In genomic region chr2:75385551-75386263, GRCm38 (mm10) we compare ENCODE assay signal across 19 mouse cellular contexts.
DNase-seq lines count a peak whose midpoint lies in the region; ATAC-seq lines count a peak whose summit lies in the region.
"Had no signal": no experiment of that assay in that cellular context is flagged by ENCODE, and none has a peak within 500 bp of the region (broad histone marks: within the 10 kb centered on the region; RNA-seq: fewer than 3 reads in every experiment).

No protein-coding gene starts in this region.

- 0 out of 2 replicates have a peak overlapping the region, but pooled peaks have one; percentile 45 for H3K27ac ChIP-seq in hindbrain, embryonic 16.5 days (ENCODE audit: low read depth, low read length)
- no peak overlapping the region for H3K27ac ChIP-seq in hindbrain, embryonic 11.5 days (ENCODE audit: low read depth, low read length)
- H3K27ac ChIP-seq in forebrain, embryonic 14.5 days (ENCODE audit: low read depth, low read length), result peak overlapping the region; percentile 49
- H3K27ac ChIP-seq in limb, embryonic 10.5 days, result peak overlapping the region; percentile 43; the same call in 1 of the 2 replicates
- H3K27ac ChIP-seq in midbrain, embryonic 16.5 days (ENCODE audit: low read length), result peak overlapping the region; percentile 58
- no peak overlapping the region for H3K27ac ChIP-seq in kidney, embryonic 14.5 days (ENCODE audit: low read depth, low read length)
- H3K27ac ChIP-seq: embryonic facial prominence, embryonic 13.5 days; heart, embryonic 10.5 days; liver, embryonic 14.5 days; lung, embryonic 15.5 days; stomach, embryonic 15.5 days had no signal

- H3K4me1 ChIP-seq in hindbrain, embryonic 16.5 days (ENCODE audit: control insufficient read depth, insufficient read depth, low read depth, low read length), result no peaks in the 10 kb centered on the region; the same call in 1 of the 2 replicates
- no peaks in the 10 kb centered on the region for H3K4me1 ChIP-seq in hindbrain, embryonic 11.5 days (replicated peaks; ENCODE audit: control insufficient read depth, insufficient read depth, low read length)
- H3K4me1 ChIP-seq in forebrain, embryonic 14.5 days (ENCODE audit: control insufficient read depth, insufficient read depth, low read length), result peaks cover 4% of the 10 kb centered on the region
- peaks cover 35% of the 10 kb centered on the region for H3K4me1 ChIP-seq in limb, embryonic 10.5 days
- H3K4me1 ChIP-seq in midbrain, embryonic 16.5 days (ENCODE audit: control insufficient read depth, insufficient read depth, low read length), result peaks cover 16% of the 10 kb centered on the region
- H3K4me1 ChIP-seq in kidney, embryonic 14.5 days (ENCODE audit: control insufficient read depth, insufficient read depth, low read length), result no peaks in the 10 kb centered on the region
- H3K4me1 ChIP-seq: heart, embryonic 10.5 days; lung, embryonic 15.5 days; stomach, embryonic 15.5 days had no signal

- H3K9me3 ChIP-seq in hindbrain, embryonic 16.5 days (ENCODE audit: control insufficient read depth, low read length), result no peaks in the 10 kb centered on the region
- no peaks in the 10 kb centered on the region for H3K9me3 ChIP-seq in hindbrain, embryonic 11.5 days (ENCODE audit: control insufficient read depth, low read length)
- H3K9me3 ChIP-seq in forebrain, embryonic 14.5 days (replicated peaks; ENCODE audit: control insufficient read depth, low read length), result no peaks in the 10 kb centered on the region
- H3K9me3 ChIP-seq in limb, embryonic 10.5 days (replicated peaks), result no peaks in the 10 kb centered on the region
- no peaks in the 10 kb centered on the region for H3K9me3 ChIP-seq in midbrain, embryonic 16.5 days (replicated peaks; ENCODE audit: control insufficient read depth, low read length, poor library complexity, severe bottlenecking)
- no peaks in the 10 kb centered on the region for H3K9me3 ChIP-seq in kidney, embryonic 14.5 days (ENCODE audit: control insufficient read depth, low read length)
- H3K9me3 ChIP-seq: embryonic facial prominence, embryonic 13.5 days; heart, embryonic 10.5 days; lung, embryonic 15.5 days; stomach, embryonic 15.5 days had no signal

- WGBS in hindbrain, embryonic 16.5 days, result 49% methylated on average over 7 of the region's 7 CpGs
- 72% methylated on average over 7 of the region's 7 CpGs for WGBS in hindbrain, embryonic 11.5 days
- 38% methylated on average over 7 of the region's 7 CpGs for whole genome bisulfite sequencing in forebrain, embryonic 14.5 days
- WGBS in limb, embryonic 10.5 days, result 53% methylated on average over 7 of the region's 7 CpGs
- 22% methylated on average over 7 of the region's 7 CpGs for WGBS in midbrain, embryonic 16.5 days
- 62% methylated on average over 7 of the region's 7 CpGs for WGBS in kidney, embryonic 14.5 days

- H3K27me3 ChIP-seq in hindbrain, embryonic 16.5 days (replicated peaks; ENCODE audit: control insufficient read depth, insufficient read depth, low read length), result no peaks in the 10 kb centered on the region
- H3K27me3 ChIP-seq in hindbrain, embryonic 11.5 days (ENCODE audit: control insufficient read depth, insufficient read depth, low read length), result no peaks in the 10 kb centered on the region
- H3K27me3 ChIP-seq in forebrain, embryonic 14.5 days (replicated peaks; ENCODE audit: control insufficient read depth, insufficient read depth, low read length), result no peaks in the 10 kb centered on the region
- no peaks in the 10 kb centered on the region for H3K27me3 ChIP-seq in limb, embryonic 10.5 days (ENCODE audit: low read depth, poor library complexity, severe bottlenecking)
- no peaks in the 10 kb centered on the region for H3K27me3 ChIP-seq in midbrain, embryonic 16.5 days (ENCODE audit: control insufficient read depth, insufficient read depth, low read depth, low read length)
- H3K27me3 ChIP-seq in kidney, embryonic 14.5 days (ENCODE audit: control insufficient read depth, insufficient read depth, low read length), result no peaks in the 10 kb centered on the region
- H3K27me3 ChIP-seq: embryonic facial prominence, embryonic 13.5 days; lung, embryonic 15.5 days; stomach, embryonic 15.5 days had no signal

- no peak overlapping the region for H3K9ac ChIP-seq in hindbrain, embryonic 16.5 days (ENCODE audit: low read depth, low read length)
- H3K9ac ChIP-seq in hindbrain, embryonic 11.5 days (ENCODE audit: low read depth, low read length), result no peak overlapping the region
- H3K9ac ChIP-seq in forebrain, embryonic 14.5 days (ENCODE audit: low read length), result no peak overlapping the region
- no peak overlapping the region for H3K9ac ChIP-seq in midbrain, embryonic 16.5 days (ENCODE audit: low read depth, low read length)
- no peak overlapping the region for H3K9ac ChIP-seq in kidney, embryonic 14.5 days (ENCODE audit: low read depth, low read length)
- H3K9ac ChIP-seq: embryonic facial prominence, embryonic 13.5 days; liver, embryonic 14.5 days; lung, embryonic 15.5 days; stomach, embryonic 15.5 days had no signal

- no peak for DNase-seq in hindbrain, embryonic 11.5 days (ENCODE audit: low spot score)
- peak; percentile 44 for DNase-seq in forebrain, embryonic 14.5 days (ENCODE audit: low spot score)
- DNase-seq in limb, embryonic 10.5 days (ENCODE audit: low spot score), result no peak
- DNase-seq in layer of hippocampus, postnatal 25 days (ENCODE audit: extremely low spot score in 1 of 2, low spot score in 1 of 2), result no peak
- no peak for DNase-seq in gastrocnemius, postnatal 10 days
- DNase-seq: cerebellum, adult 8-10 months; kidney, adult 9 months; kidney, postnatal 4 days; layer of hippocampus, adult 9-11 months; right cerebral cortex, postnatal 25 days; thymus, adult 18-20 months had no signal

- no peaks in the 10 kb centered on the region for H3K36me3 ChIP-seq in hindbrain, embryonic 16.5 days (ENCODE audit: control insufficient read depth, insufficient read depth, low read length)
- H3K36me3 ChIP-seq in hindbrain, embryonic 11.5 days (ENCODE audit: control insufficient read depth, insufficient read depth, low read length), result no peaks in the 10 kb centered on the region
- H3K36me3 ChIP-seq in forebrain, embryonic 14.5 days (ENCODE audit: control insufficient read depth, insufficient read depth, low read length), result no peaks in the 10 kb centered on the region
- no peaks in the 10 kb centered on the region for H3K36me3 ChIP-seq in limb, embryonic 10.5 days
- H3K36me3 ChIP-seq in midbrain, embryonic 16.5 days (ENCODE audit: control insufficient read depth, insufficient read depth, low read length), result no peaks in the 10 kb centered on the region
- H3K36me3 ChIP-seq in kidney, embryonic 14.5 days (ENCODE audit: control insufficient read depth, insufficient read depth, low read length), result no peaks in the 10 kb centered on the region
- H3K36me3 ChIP-seq: embryonic facial prominence, embryonic 13.5 days; heart, embryonic 10.5 days; lung, embryonic 15.5 days; stomach, embryonic 15.5 days had no signal

- H3K4me3 ChIP-seq in hindbrain, embryonic 16.5 days (ENCODE audit: low read length), result no peak overlapping the region
- no peak overlapping the region for H3K4me3 ChIP-seq in hindbrain, embryonic 11.5 days (ENCODE audit: low read depth, low read length)
- H3K4me3 ChIP-seq in forebrain, embryonic 14.5 days (ENCODE audit: low read depth, low read length), result no peak overlapping the region
- H3K4me3 ChIP-seq in limb, embryonic 10.5 days, result no peak overlapping the region
- H3K4me3 ChIP-seq in midbrain, embryonic 16.5 days (ENCODE audit: low read depth, low read length), result no peak overlapping the region
- H3K4me3 ChIP-seq in kidney, embryonic 14.5 days (ENCODE audit: low read length), result no peak overlapping the region
- H3K4me3 ChIP-seq: embryonic facial prominence, embryonic 13.5 days; heart, embryonic 10.5 days; lung, embryonic 15.5 days; stomach, embryonic 15.5 days had no signal

- ATAC-seq in hindbrain, embryonic 16.5 days, result no peak
- ATAC-seq in hindbrain, embryonic 11.5 days (ENCODE audit: low FRiP score), result no peak
- ATAC-seq in forebrain, embryonic 14.5 days, result 0 out of 2 replicates have a peak, but pooled peaks have one; percentile 23
- no peak; the same call in 1 of the 2 replicates for ATAC-seq in midbrain, embryonic 16.5 days
- ATAC-seq in kidney, embryonic 14.5 days (ENCODE audit: low FRiP score, low TSS enrichment), result no peak

- no peak overlapping the region for H3K4me2 ChIP-seq in hindbrain, embryonic 16.5 days (ENCODE audit: low read length)
- H3K4me2 ChIP-seq in hindbrain, embryonic 11.5 days (replicated peaks; ENCODE audit: low read depth, low read length), result no peak overlapping the region
- H3K4me2 ChIP-seq in forebrain, embryonic 14.5 days (ENCODE audit: low read length), result no peak overlapping the region
- H3K4me2 ChIP-seq in midbrain, embryonic 16.5 days (ENCODE audit: low read length), result no peak overlapping the region
- H3K4me2 ChIP-seq in kidney, embryonic 14.5 days (replicated peaks; ENCODE audit: low read depth, low read length), result no peak overlapping the region
- H3K4me2 ChIP-seq: embryonic facial prominence, embryonic 13.5 days; lung, embryonic 15.5 days; stomach, embryonic 15.5 days had no signal

Comparison
In these comparisons a context has a peak if more than half of its experiments do, and no peak if none do; other contexts are left out.
1. H3K27ac ChIP-seq: peak in hindbrain, embryonic 16.5 days (single experiment), forebrain, embryonic 14.5 days (single experiment), limb, embryonic 10.5 days (single experiment) and midbrain, embryonic 16.5 days (single experiment); none in hindbrain, embryonic 11.5 days (single experiment) and kidney, embryonic 14.5 days (single experiment).